Mouse (Mus musculus) neural tube, embryonic 14.5 days (tissue): ENCODE measurements around the gene Gramd1c. TPM values are rescaled to one million over a fixed set of nuclear protein-coding genes. Genes with fewer than 3 reads are reported as not detected.

Source experiments
- ATAC-seq: fragments of 200-750 bp; cut with Nextera tagmentation; 2 replicates; pipeline ENCODE4 v1.8.0; 2017; ENCODE audit warnings: low read depth, mild to moderate bottlenecking, moderate TSS enrichment, moderate library complexity
- H3K27ac ChIP-seq: fragments of 300-500 bp; sonication (generic); 2 replicates; pipeline ENCODE4 v1.5.1; 2014; ENCODE audit warnings: low read depth, mild to moderate bottlenecking, control low read depth, low read length, moderate library complexity, mixed read lengths
- H3K27me3 ChIP-seq: fragments of 300-500 bp; sonication (generic); 2 replicates; pipeline ENCODE4 v1.6.1; 2014; ENCODE audit warnings: low read length; ENCODE audit not compliant: control insufficient read depth, insufficient read depth
- H3K36me3 ChIP-seq: fragments of 300-500 bp; sonication (generic); 2 replicates; pipeline ENCODE4 v1.6.1; 2014; ENCODE audit warnings: low read length, mixed read lengths; ENCODE audit not compliant: control insufficient read depth, insufficient read depth
- H3K4me1 ChIP-seq: fragments of 300-500 bp; sonication (generic); 2 replicates; pipeline ENCODE4 v1.6.1; 2014; ENCODE audit warnings: low read length; ENCODE audit not compliant: control insufficient read depth, insufficient read depth
- H3K4me2 ChIP-seq: fragments of 300-500 bp; sonication (generic); 2 replicates; pipeline ENCODE4 v1.6.1; 2014; ENCODE audit warnings: mild to moderate bottlenecking, low read depth, low read length, control low read depth
- H3K4me3 ChIP-seq: fragments of 300-500 bp; sonication (generic); 2 replicates; pipeline ENCODE4 v1.5.1; 2014; ENCODE audit warnings: low read depth, low read length, control low read depth, mixed read lengths
- H3K9ac ChIP-seq: fragments of 300-500 bp; sonication (generic); replicated peaks from 2 replicates; pipeline ENCODE4 v1.6.1; 2014; ENCODE audit warnings: low read depth, mild to moderate bottlenecking, control low read depth, low read length, mixed read lengths
- H3K9me3 ChIP-seq: fragments of 300-500 bp; sonication (generic); 2 replicates; pipeline ENCODE4 v1.6.1; 2016; ENCODE audit warnings: low read length; ENCODE audit not compliant: control insufficient read depth
- WGBS: fragments of 180-500 bp; shearing (Covaris S2); extraction: QIAGEN DNeasy Blood & Tissue Kit; methylation state at CpG from one replicate; pipeline ENCODE4 v1.1.7; 2014; 5-methylcytosine and 5-hydroxymethylcytosine counted together
- polyA plus RNA-seq: library from polyadenylated mRNA; unstranded; fragments of >200 nt; fragmentation: Nextera tagmentation; extraction: Ambion mirVana; gene quantifications from 2 replicates; pipeline ENCODE4 v1.2.1, GENCODE M21; 2014

Gene Gramd1c
- polyA plus RNA-seq, 1 experiment from 2014 or later = 2.0 TPM

- Histone ChIP-seq H3K4me1 (no peaks in the 10 kb centered on the region), H3K9ac (no peak overlapping the region), H3K27me3 (no peaks in the 10 kb centered on the region), H3K9me3 (no peaks in the 10 kb centered on the region), H3K36me3 (no peaks in the 10 kb centered on the region), H3K4me3 (no peak overlapping the region), H3K4me2 (no peak overlapping the region), H3K27ac (no peak overlapping the region)
- 68% methylated on average over 5 of the region's 5 CpGs for WGBS
- no peak for ATAC-seq
These were observed 52.1 kb downstream of the Gramd1c start for GRCm38 (mm10) chr16:44011010-44011409.

- H3K9me3 ChIP-seq = no peaks in the 10 kb centered on the region
- 61% methylated on average over 5 of the region's 5 CpGs for WGBS
- no peak for ATAC-seq
- no peaks in the 10 kb centered on the region for H3K27me3 ChIP-seq
- H3K4me1 ChIP-seq = no peaks in the 10 kb centered on the region
- H3K27ac ChIP-seq = no peak overlapping the region
- no peaks in the 10 kb centered on the region for H3K36me3 ChIP-seq
- no peak overlapping the region for H3K4me3 ChIP-seq
- no peak overlapping the region for H3K4me2 ChIP-seq
- no peak overlapping the region for H3K9ac ChIP-seq
These were observed 61.1 kb downstream of the Gramd1c start for GRCm38 (mm10) chr16:44002086-44002485.

GRCm38 (mm10) chr16:43999541-43999940, 63.6 kb downstream of the Gramd1c start:
- Histone ChIP-seq H3K4me3 (no peak overlapping the region), H3K36me3 (no peaks in the 10 kb centered on the region), H3K27ac (no peak overlapping the region), H3K4me1 (no peaks in the 10 kb centered on the region), H3K9me3 (no peaks in the 10 kb centered on the region), H3K4me2 (no peak overlapping the region), H3K27me3 (no peaks in the 10 kb centered on the region), H3K9ac (no peak overlapping the region)
- no peak for ATAC-seq
- 82% methylated on average over 5 of the region's 5 CpGs for WGBS

GRCm38 (mm10) chr16:43999111-43999510, 64.0 kb downstream of the Gramd1c start:
- no peak for ATAC-seq

GRCm38 (mm10) chr16:43994623-43995022, 68.5 kb downstream of the Gramd1c start:
- no peak overlapping the region for H3K27ac ChIP-seq
- H3K36me3 ChIP-seq = no peaks in the 10 kb centered on the region
- H3K27me3 ChIP-seq = no peaks in the 10 kb centered on the region
- no peak overlapping the region for H3K4me2 ChIP-seq
- H3K9me3 ChIP-seq = no peaks in the 10 kb centered on the region
- no peak overlapping the region for H3K9ac ChIP-seq
- H3K4me1 ChIP-seq = no peaks in the 10 kb centered on the region
- no peak overlapping the region for H3K4me3 ChIP-seq
- WGBS = 85% methylated on average over 3 of the region's 3 CpGs
- ATAC-seq = no peak

More at GRCm38 (mm10) chr16:43999111-43999510, 64.0 kb downstream of the Gramd1c start:
- no peaks in the 10 kb centered on the region for H3K9me3 ChIP-seq
- H3K9ac ChIP-seq = no peak overlapping the region
- no peaks in the 10 kb centered on the region for H3K4me1 ChIP-seq
- no peaks in the 10 kb centered on the region for H3K36me3 ChIP-seq
- H3K4me2 ChIP-seq = no peak overlapping the region
- no peak overlapping the region for H3K27ac ChIP-seq
- 80% methylated on average over 8 of the region's 8 CpGs for WGBS
- no peaks in the 10 kb centered on the region for H3K27me3 ChIP-seq
- no peak overlapping the region for H3K4me3 ChIP-seq

GRCm38 (mm10) chr16:43986299-43986698, 76.8 kb downstream of the Gramd1c start:
- no peak for ATAC-seq
- 90% methylated on average over 4 of the region's 4 CpGs for WGBS
- Histone ChIP-seq H3K36me3 (no peaks in the 10 kb centered on the region), H3K27ac (no peak overlapping the region), H3K9ac (no peak overlapping the region), H3K27me3 (no peaks in the 10 kb centered on the region), H3K4me2 (no peak overlapping the region), H3K4me3 (no peak overlapping the region), H3K9me3 (no peaks in the 10 kb centered on the region), H3K4me1 (no peaks in the 10 kb centered on the region)

GRCm38 (mm10) chr16:43980110-43980609, 83.0 kb downstream of the Gramd1c start:
- H3K4me2 ChIP-seq = peak overlapping the region; percentile 97
- peak overlapping the region; percentile 77 for H3K4me3 ChIP-seq
- no peaks in the 10 kb centered on the region for H3K36me3 ChIP-seq
- peak overlapping the region; percentile 61 for H3K9ac ChIP-seq
- 31% methylated on average over 9 of the region's 9 CpGs for WGBS
- ATAC-seq = no peak
- H3K4me1 ChIP-seq = no peaks in the 10 kb centered on the region; the same call in 1 of the 2 replicates
- H3K9me3 ChIP-seq = no peaks in the 10 kb centered on the region
- peaks cover 6% of the 10 kb centered on the region; the same call in 1 of the 2 replicates for H3K27me3 ChIP-seq
- H3K27ac ChIP-seq = no peak overlapping the region

GRCm38 (mm10) chr16:43979328-43980109, 83.6 kb downstream of the Gramd1c start, which contains the start of gene Zdhhc23:
Gene Zdhhc23 (minus strand): TSS chr16:43979791.
- ATAC-seq = peak; percentile 89
- under 1% methylated on average over 91 of the region's 103 CpGs for WGBS

GRCm38 (mm10) chr16:43979010-43979327, 84.2 kb downstream of the Gramd1c start:
- no peak; the same call in 1 of the 2 replicates for ATAC-seq
- 17% methylated on average over 7 of the region's 7 CpGs for WGBS

More at GRCm38 (mm10) chr16:43979328-43980109, 83.6 kb downstream of the Gramd1c start, which contains the start of gene Zdhhc23:
- Histone ChIP-seq H3K4me1 (no peaks in the 10 kb centered on the region; the same call in 1 of the 2 replicates), H3K27me3 (peaks cover 6% of the 10 kb centered on the region; the same call in 1 of the 2 replicates), H3K36me3 (no peaks in the 10 kb centered on the region), H3K9me3 (no peaks in the 10 kb centered on the region), H3K4me2 (peak within 1 kb of the TSS; percentile 97), H3K9ac (peak within 1 kb of the TSS; percentile 61), H3K4me3 (peak within 1 kb of the TSS; percentile 77), H3K27ac (no peak within 1 kb of the TSS)

More at GRCm38 (mm10) chr16:43979010-43979327, 84.2 kb downstream of the Gramd1c start:
- Histone ChIP-seq H3K9ac (peak overlapping the region; percentile 61), H3K27ac (no peak overlapping the region), H3K27me3 (peaks cover 6% of the 10 kb centered on the region; the same call in 1 of the 2 replicates), H3K36me3 (no peaks in the 10 kb centered on the region), H3K9me3 (no peaks in the 10 kb centered on the region), H3K4me3 (peak overlapping the region; percentile 77), H3K4me1 (no peaks in the 10 kb centered on the region; the same call in 1 of the 2 replicates), H3K4me2 (peak overlapping the region; percentile 97)
